Mouse (Mus musculus): Measurements from ENCODE around the gene Plb1. TPM values are rescaled to one million over a fixed set of nuclear protein-coding genes. Genes with fewer than 3 reads are reported as not detected.

The Plb1 gene
- polyA plus RNA-seq, 1 experiment from 2014 or later: 0.04 TPM

DNA sequence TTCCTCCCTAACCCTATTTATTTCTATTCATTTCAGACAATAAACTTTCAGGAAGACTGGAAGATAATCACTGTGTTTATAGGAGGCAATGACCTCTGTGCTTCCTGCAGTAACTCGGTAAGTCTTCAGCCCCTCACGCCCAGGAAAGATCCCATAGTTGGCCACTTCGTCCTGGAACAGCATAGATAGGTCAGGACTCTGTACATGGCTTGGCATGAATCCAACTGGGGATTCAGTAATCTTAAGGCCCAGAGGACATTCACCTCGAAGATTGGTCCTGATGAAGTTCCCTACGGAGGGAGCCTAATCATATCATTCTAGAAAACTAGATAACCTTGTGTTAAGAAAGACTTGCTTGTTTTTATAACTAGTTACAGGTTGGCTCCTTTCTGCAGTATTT lies 78.3 kb downstream of the Plb1 start:
- WGBS: 85% methylated on average over 5 of the region's 5 CpGs
- Histone ChIP-seq H3K4me3 (no peak overlapping the region), H3K4me1 (replicated peaks) (no peaks in the 10 kb centered on the region), H3K9ac (no peak overlapping the region), H3K9me3 (no peaks in the 10 kb centered on the region), H3K27me3 (no peaks in the 10 kb centered on the region), H3K4me2 (no peak overlapping the region), H3K36me3 (no peaks in the 10 kb centered on the region), H3K27ac (no peak overlapping the region)
- no peak for ATAC-seq (ENCODE audit: low FRiP score)

DNA sequence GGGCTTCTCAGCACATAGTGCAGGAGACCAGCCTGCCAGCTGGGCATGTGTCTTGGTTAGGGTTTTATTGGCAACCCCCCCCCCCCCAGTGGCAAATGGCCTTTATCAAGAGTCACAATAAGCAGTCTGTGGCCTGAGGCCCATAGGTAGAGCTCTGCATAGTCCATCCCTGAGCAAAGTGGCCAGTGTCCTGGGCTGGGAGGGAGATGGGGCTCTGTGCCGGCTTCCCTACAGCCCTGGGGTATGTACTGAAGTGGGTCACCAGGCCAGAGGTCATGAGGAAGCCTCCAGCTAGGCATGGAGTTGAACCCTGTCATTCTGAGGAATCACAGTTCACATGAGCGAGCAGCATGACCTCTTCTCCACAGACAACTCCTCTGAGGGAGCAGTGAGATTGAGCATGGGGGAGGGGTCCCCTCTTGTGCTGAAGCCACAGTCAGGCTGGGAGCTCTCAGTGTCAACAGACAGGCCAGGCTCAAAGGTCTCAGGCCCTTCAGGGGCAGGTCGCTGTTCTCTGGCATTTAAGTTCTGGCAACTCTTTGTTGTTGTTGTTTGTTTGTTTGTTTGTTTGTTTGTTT lies 79.2 kb downstream of the Plb1 start:
- no peak for ATAC-seq (ENCODE audit: low FRiP score)
- 54% methylated on average over 3 of the region's 3 CpGs for WGBS
- no peaks in the 10 kb centered on the region for H3K9me3 ChIP-seq
- H3K36me3 ChIP-seq: no peaks in the 10 kb centered on the region
- H3K27ac ChIP-seq: no peak overlapping the region
- no peaks in the 10 kb centered on the region for H3K27me3 ChIP-seq
- H3K4me1 ChIP-seq (replicated peaks): no peaks in the 10 kb centered on the region
- no peak overlapping the region for H3K9ac ChIP-seq
- no peak overlapping the region for H3K4me3 ChIP-seq
- H3K4me2 ChIP-seq: no peak overlapping the region

DNA sequence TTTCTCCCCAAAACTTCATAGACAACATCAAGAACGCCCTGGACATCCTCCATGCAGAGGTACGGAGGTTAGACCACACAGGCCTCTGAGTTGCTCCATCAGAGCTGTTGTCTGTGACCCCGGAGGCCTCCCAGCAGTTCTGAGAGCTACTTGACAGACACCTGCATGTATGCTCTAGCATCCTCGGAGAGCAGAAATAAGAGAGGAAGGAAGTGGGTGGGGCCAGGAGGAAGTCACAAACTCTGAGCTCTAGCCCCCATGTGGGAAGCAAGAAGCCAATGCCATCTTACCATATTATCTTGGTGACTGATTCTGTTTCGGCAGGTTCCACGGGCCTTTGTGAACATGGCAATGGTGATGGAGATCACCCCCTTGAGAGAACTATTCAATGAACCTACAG lies 81.2 kb downstream of the Plb1 start:
- Histone ChIP-seq H3K27me3 (no peaks in the 10 kb centered on the region), H3K9me3 (no peaks in the 10 kb centered on the region), H3K4me1 (replicated peaks) (no peaks in the 10 kb centered on the region), H3K9ac (no peak overlapping the region), H3K4me2 (no peak overlapping the region), H3K36me3 (no peaks in the 10 kb centered on the region), H3K4me3 (no peak overlapping the region), H3K27ac (no peak overlapping the region)
- 92% methylated on average over 6 of the region's 6 CpGs for WGBS
- ATAC-seq (ENCODE audit: low FRiP score): no peak

DNA sequence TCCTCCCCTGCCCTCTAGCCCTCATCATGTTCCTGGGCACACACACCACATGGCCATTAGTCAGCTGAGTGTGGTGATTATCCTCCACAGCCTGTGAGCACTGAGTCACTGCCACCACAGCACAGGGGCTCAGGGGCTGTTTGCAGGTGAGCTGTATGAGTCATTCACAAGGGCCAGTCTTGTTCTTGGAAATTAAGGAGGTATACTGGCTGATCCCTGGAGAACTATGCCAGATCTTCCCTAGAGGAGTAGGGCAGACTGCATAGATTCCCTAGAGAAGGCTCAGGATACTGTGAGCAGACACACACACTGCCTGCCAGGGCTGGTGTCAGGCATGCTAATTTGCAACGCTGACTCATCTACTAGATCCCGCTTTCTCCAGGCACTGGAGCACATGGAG lies 82.2 kb downstream of the Plb1 start:
- ATAC-seq (ENCODE audit: low FRiP score): no peak
- Histone ChIP-seq H3K4me2 (no peak overlapping the region), H3K4me1 (replicated peaks) (no peaks in the 10 kb centered on the region), H3K27ac (no peak overlapping the region), H3K9ac (no peak overlapping the region), H3K36me3 (no peaks in the 10 kb centered on the region), H3K27me3 (no peaks in the 10 kb centered on the region), H3K4me3 (no peak overlapping the region), H3K9me3 (no peaks in the 10 kb centered on the region)
- WGBS: 79% methylated on average over 2 of the region's 2 CpGs

DNA sequence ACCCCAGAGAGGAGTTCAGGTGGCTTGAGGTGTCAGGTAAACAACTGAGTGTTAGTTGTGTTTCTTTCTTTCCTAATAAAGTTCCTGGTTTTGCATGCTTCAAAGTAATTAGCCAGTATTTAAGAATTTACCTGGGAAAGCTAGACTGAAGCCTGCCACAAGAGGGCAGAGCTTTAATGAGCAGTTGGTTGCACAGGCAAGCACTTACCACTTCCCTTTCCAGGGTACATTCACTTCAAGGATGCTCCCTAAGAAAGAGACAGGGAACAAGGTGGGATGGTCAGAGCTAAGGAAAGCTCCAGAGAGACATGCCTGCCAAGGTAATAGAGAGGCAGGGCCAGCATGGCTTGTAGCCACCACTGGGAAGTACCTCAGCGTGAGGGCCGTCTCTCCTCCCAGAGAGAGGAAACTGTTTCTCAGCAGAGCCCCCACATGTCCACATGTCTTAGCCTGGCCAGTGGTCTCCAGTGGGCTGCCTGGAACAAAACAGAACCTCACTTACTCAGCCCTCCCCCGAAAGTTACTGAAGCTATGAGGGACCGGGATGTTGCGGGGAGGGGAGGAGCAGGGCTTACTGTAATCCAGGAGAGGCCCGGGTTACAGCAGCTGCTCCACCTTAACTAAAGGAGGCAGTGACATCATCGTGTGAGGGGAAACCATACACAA lies 89.8 kb downstream of the Plb1 start:
- no peak overlapping the region for H3K4me3 ChIP-seq
- WGBS: 71% methylated on average over 7 of the region's 7 CpGs
- no peak overlapping the region for H3K27ac ChIP-seq
- no peaks in the 10 kb centered on the region for H3K36me3 ChIP-seq
- ATAC-seq (ENCODE audit: low FRiP score): peak; percentile 46; the same call in 1 of the 2 replicates
- H3K27me3 ChIP-seq: no peaks in the 10 kb centered on the region
- no peak overlapping the region for H3K4me2 ChIP-seq
- H3K9me3 ChIP-seq: no peaks in the 10 kb centered on the region
- no peaks in the 10 kb centered on the region; the same call in 1 of the 2 replicates for H3K4me1 ChIP-seq (replicated peaks)
- no peak overlapping the region for H3K9ac ChIP-seq

DNA sequence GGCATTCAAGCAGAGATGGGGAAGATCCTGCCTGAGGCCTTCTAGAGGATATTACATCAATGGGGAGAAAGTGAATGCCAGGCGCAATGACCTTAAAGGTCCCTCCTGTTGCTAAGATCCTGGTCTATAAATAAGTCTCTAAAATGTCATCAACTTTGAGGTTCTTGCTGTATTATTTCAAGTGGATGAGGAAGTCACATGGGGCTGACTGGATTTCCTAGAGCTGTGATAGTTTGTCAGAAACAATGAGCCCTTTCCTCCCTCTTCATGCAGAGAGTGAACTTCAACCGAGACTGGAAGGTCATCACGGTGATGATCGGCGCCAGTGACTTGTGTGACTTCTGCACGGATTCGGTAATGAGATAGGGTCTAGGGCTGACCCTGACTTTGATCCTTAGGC lies 95.6 kb downstream of the Plb1 start:
- no peak overlapping the region for H3K4me3 ChIP-seq
- H3K4me2 ChIP-seq: no peak overlapping the region
- no peaks in the 10 kb centered on the region for H3K27me3 ChIP-seq
- no peak overlapping the region for H3K27ac ChIP-seq
- no peaks in the 10 kb centered on the region for H3K36me3 ChIP-seq
- no peaks in the 10 kb centered on the region for H3K4me1 ChIP-seq (replicated peaks)
- no peaks in the 10 kb centered on the region for H3K9me3 ChIP-seq
- 86% methylated on average over 7 of the region's 7 CpGs for WGBS
- ATAC-seq (ENCODE audit: low FRiP score): no peak
- H3K9ac ChIP-seq: no peak overlapping the region

DNA sequence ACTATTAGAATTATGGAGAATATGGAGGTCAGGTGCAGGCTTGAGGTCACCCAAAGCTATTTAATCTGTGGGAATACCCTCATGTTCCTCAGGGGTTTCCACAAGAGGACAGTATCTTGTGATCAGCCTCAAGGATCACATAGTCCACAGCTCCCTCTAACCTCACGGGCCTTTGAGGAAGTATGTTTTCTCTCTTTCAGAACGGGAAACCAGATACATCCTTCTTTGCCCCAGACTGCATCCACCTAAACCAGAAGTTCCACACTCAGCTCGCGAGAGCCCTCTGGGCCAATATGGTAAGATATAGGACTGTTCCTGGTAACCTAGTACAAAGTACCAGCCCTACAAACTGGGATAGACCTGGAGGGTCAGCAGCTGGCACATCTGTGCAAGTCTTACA lies 100.1 kb downstream of the Plb1 start:
- Histone ChIP-seq H3K36me3 (no peaks in the 10 kb centered on the region), H3K4me3 (no peak overlapping the region), H3K27me3 (no peaks in the 10 kb centered on the region), H3K27ac (no peak overlapping the region), H3K9me3 (no peaks in the 10 kb centered on the region), H3K4me1 (replicated peaks) (peaks cover 13% of the 10 kb centered on the region), H3K4me2 (no peak overlapping the region), H3K9ac (no peak overlapping the region)
- ATAC-seq (ENCODE audit: low FRiP score): no peak
- WGBS: 88% methylated on average over 4 of the region's 4 CpGs

DNA sequence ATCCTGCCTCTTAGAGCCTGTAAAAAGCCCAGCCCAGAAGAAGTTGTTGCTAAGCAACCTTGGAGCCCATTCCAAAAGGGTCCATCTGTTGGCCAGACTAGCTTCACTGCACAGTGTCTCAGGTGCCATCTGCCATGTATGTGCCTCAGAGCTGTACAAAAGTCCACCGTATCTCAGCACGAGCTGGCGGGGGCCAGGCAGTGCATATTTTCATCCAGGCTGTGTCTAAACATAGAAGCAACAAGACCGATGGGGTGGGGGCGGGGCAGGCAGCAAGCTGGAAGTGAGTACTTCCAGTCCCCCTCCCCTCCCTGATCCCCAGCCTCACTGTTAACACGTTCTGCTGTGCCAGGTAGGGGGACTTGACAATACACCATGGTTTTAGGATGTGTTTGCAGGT lies 102.7 kb downstream of the Plb1 start:
- no peaks in the 10 kb centered on the region for H3K9me3 ChIP-seq
- 30% methylated on average over 6 of the region's 6 CpGs for whole genome bisulfite sequencing
- H3K27ac ChIP-seq: no peak overlapping the region; the same call in 1 of the 2 replicates
- H3K4me2 ChIP-seq: no peak overlapping the region
- H3K27me3 ChIP-seq: 0 out of 2 replicates have a peak, but pooled peaks cover 6% of the 10 kb centered on the region
- H3K9ac ChIP-seq: no peak overlapping the region
- H3K4me1 ChIP-seq (replicated peaks): peaks cover 13% of the 10 kb centered on the region
- H3K4me3 ChIP-seq: no peak overlapping the region
- H3K36me3 ChIP-seq: no peaks in the 10 kb centered on the region
- peak; percentile 90 for ATAC-seq (ENCODE audit: low FRiP score)

DNA sequence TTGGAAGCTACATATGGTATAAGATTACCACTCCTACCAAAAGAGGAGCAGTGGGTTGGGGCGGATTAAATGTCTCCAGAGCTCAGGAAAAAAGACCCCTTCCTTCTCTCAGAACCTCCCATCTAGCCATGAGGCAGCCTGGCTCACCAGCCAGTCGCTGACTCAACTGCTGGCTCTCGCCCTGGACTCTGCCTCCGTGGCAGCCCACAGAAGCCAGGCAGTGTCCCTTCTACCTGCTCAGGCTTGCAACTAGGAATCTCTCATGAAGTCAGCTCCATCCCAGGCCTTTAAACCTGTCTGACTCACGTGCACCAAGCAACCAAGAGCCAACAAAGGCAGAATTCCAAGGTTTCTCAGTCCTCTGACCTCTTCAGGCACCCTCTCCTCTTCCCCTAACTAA lies 103.6 kb downstream of the Plb1 start:
- ATAC-seq (ENCODE audit: low FRiP score): no peak
- WGBS: 75% methylated on average over 5 of the region's 5 CpGs
- no peak overlapping the region for H3K27ac ChIP-seq
- H3K9ac ChIP-seq: no peak overlapping the region
- H3K4me2 ChIP-seq: no peak overlapping the region
- H3K36me3 ChIP-seq: no peaks in the 10 kb centered on the region
- no peak overlapping the region for H3K4me3 ChIP-seq
- peaks cover 13% of the 10 kb centered on the region for H3K4me1 ChIP-seq (replicated peaks)
- 0 out of 2 replicates have a peak, but pooled peaks cover 6% of the 10 kb centered on the region for H3K27me3 ChIP-seq
- H3K9me3 ChIP-seq: no peaks in the 10 kb centered on the region

DNA sequence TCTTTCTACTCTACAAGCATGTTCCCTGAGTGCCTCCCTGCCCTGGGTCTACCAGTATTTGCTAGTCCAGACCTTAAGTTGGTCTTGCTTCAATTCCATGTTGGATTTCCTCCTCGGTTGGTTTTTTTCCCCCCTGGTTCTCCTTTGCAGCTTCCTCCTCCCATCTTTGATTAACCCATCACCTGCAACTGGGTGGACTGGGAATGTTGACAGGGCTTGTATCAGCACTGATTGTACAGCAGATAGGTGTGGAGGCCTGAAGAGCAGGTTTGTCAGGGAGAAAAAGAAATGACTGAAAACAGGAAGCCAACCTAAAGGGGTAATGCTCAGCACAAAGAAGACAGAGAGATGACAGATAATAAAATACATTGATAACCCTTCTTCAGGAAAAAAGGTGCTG lies 104.8 kb downstream of the Plb1 start:
- Histone ChIP-seq H3K4me1 (replicated peaks) (peaks cover 13% of the 10 kb centered on the region), H3K4me3 (no peak overlapping the region), H3K4me2 (no peak overlapping the region), H3K9ac (no peak overlapping the region), H3K9me3 (no peaks in the 10 kb centered on the region), H3K36me3 (no peaks in the 10 kb centered on the region), H3K27ac (no peak overlapping the region), H3K27me3 (0 out of 2 replicates have a peak, but pooled peaks cover 6% of the 10 kb centered on the region)
- 89% methylated on average over 1 of the region's 1 CpGs for WGBS
- ATAC-seq (ENCODE audit: low FRiP score): no peak

DNA sequence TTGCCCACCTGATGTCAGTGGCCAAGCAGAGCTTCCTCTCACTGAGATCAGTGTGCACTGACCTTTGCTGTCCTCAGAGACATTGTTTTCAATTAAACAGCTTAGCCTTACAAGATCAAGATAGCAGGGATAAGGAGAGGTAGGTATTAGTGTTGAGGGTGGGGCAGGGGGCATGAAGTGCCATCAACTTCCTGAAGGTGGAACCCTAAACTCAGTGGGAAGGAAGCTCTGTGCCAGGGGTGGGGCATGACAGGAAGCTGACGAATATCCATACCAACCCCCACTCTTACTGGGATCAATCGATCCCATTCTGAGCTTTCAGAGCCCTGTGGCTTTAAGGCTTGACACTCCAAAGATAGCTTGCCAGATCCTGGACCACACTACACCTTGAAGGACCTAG lies 105.8 kb downstream of the Plb1 start:
- Histone ChIP-seq H3K4me3 (no peak overlapping the region), H3K9ac (no peak overlapping the region), H3K9me3 (no peaks in the 10 kb centered on the region), H3K27me3 (0 out of 2 replicates have a peak, but pooled peaks cover 6% of the 10 kb centered on the region), H3K36me3 (no peaks in the 10 kb centered on the region), H3K4me1 (replicated peaks) (peaks cover 13% of the 10 kb centered on the region), H3K4me2 (no peak overlapping the region), H3K27ac (no peak overlapping the region)
- WGBS: 58% methylated on average over 2 of the region's 2 CpGs
- ATAC-seq (ENCODE audit: low FRiP score): no peak

DNA sequence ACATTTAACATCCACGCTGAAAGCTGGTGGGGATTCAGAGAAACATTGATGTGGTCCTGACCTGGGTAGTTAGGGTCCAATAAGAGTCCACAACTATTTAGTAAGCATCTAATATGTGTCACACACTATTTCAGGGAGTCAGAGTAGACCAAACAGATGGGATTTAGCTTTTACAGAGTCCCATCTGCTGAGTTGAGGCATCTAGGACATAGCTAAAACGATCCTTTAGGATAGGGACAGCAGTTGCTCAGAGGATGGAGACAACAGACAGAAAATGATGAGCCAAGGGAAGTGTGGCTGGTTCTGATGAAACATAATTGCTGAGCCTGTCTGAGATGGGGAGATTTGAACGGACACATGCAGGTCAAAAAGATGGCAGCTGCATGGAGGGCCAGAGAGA lies 106.3 kb downstream of the Plb1 start:
- 79% methylated on average over 3 of the region's 3 CpGs for WGBS
- ATAC-seq (ENCODE audit: low FRiP score): no peak

DNA sequence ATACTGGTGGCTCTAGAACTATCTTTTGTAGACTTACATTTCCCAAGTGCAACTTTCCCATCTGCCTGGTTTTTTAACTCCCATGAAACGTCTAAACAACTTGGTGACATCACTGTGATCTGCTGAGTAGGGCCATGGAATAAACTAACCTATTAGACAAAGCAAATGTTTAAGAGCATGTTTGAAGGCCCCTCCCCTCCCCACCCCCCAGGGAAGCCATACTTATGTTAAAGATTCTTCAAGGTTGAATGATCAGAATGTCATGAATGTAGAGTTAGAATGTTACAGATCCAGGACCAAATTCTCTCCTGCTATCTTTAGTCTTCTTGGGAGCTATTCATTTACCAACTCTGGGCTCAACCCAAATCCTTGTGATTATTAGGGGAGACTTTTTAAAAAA lies 107.7 kb downstream of the Plb1 start:
- Histone ChIP-seq H3K9ac (no peak overlapping the region), H3K4me1 (replicated peaks) (peaks cover 5% of the 10 kb centered on the region), H3K27me3 (0 out of 2 replicates have a peak, but pooled peaks cover 6% of the 10 kb centered on the region), H3K27ac (no peak overlapping the region), H3K4me2 (no peak overlapping the region), H3K9me3 (no peaks in the 10 kb centered on the region), H3K4me3 (no peak overlapping the region), H3K36me3 (no peaks in the 10 kb centered on the region)
- 74% methylated on average over 1 of the region's 1 CpGs for WGBS
- no peak for ATAC-seq (ENCODE audit: low FRiP score)

More for the DNA sequence above, 106.3 kb downstream of the Plb1 start:
- peaks cover 13% of the 10 kb centered on the region for H3K4me1 ChIP-seq (replicated peaks)
- no peak overlapping the region for H3K4me2 ChIP-seq
- H3K9ac ChIP-seq: no peak overlapping the region
- no peaks in the 10 kb centered on the region for H3K9me3 ChIP-seq
- no peak overlapping the region for H3K4me3 ChIP-seq
- H3K27ac ChIP-seq: no peak overlapping the region
- H3K27me3 ChIP-seq: 0 out of 2 replicates have a peak, but pooled peaks cover 6% of the 10 kb centered on the region
- H3K36me3 ChIP-seq: no peaks in the 10 kb centered on the region

All from hindbrain, embryonic 13.5 days (tissue).